Mouse (Mus musculus) bone marrow macrophage, adult 2 months (primary cell): ENCODE results near the gene Dnajc6. TPM values are rescaled to one million over a fixed set of nuclear protein-coding genes. Genes with fewer than 3 reads are reported as not detected.

Experiments
- H3K27ac ChIP-seq: 2 replicates; pipeline ENCODE4 v1.5.1; 2012; ENCODE audit warnings: low read depth, low read length; ENCODE audit not compliant: insufficient read depth
- H3K4me1 ChIP-seq: 2 replicates; pipeline ENCODE4 v1.6.1; 2012; ENCODE audit warnings: low read length; ENCODE audit not compliant: control insufficient read depth, insufficient read depth
- H3K4me3 ChIP-seq: 2 replicates; pipeline ENCODE4 v1.5.1; 2012; ENCODE audit warnings: mild to moderate bottlenecking, low read length, moderate library complexity; ENCODE audit not compliant: insufficient read depth
- CTCF ChIP-seq: IDR thresholded peaks from 2 replicates; pipeline ENCODE4 v1.5.1; 2012; ENCODE audit warnings: low read depth, mild to moderate bottlenecking, low read length, moderate library complexity
- POLR2A ChIP-seq: IDR thresholded peaks from 2 replicates; pipeline ENCODE4 v1.6.1; 2012; ENCODE audit warnings: mild to moderate bottlenecking, low read depth, low read length, borderline replicate concordance
- polyA plus RNA-seq: library from polyadenylated mRNA; stranded (reverse); fragments of >200 nt; gene quantifications from 2 replicates; pipeline ENCODE4 v1.2.4, GENCODE M21; 2012; ENCODE audit not compliant: missing spikeins, insufficient read depth, insufficient read length

Dnajc6 gene
- polyA plus RNA-seq, 1 experiment, result not detected

GRCm38 (mm10) chr4:101625278-101625677 lies 128.8 kb downstream of the Dnajc6 start:
- no peak for TF ChIP-seq POLR2A
- TF ChIP-seq CTCF, result no peak
- H3K4me3 ChIP-seq, result no peak overlapping the region
- H3K4me1 ChIP-seq, result no peaks in the 10 kb centered on the region
- H3K27ac ChIP-seq, result no peak overlapping the region

DNA sequence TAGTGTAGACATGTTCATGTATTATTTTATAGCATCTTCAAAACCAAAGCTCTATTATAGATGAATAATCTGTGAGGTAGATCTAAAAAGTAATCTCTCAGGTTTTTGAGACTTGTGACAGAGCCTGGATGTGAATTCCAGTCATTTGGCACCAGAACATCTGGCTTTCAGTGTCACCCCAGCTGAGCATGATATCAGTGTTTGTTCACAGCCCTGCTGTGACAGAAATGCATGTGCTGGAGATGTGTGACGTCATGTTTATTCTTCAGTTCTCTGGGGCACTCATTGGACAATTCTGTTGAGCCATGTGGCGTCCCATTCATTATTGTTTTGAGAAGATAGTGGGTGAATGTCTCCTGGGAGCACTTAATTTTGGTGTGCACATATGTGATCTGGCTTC lies 139.1 kb downstream of the Dnajc6 start:
- Histone ChIP-seq H3K27ac (no peak overlapping the region), H3K4me1 (no peaks in the 10 kb centered on the region), H3K4me3 (no peak overlapping the region)
- no peak for TF ChIP-seq POLR2A
- TF ChIP-seq CTCF, result no peak

DNA sequence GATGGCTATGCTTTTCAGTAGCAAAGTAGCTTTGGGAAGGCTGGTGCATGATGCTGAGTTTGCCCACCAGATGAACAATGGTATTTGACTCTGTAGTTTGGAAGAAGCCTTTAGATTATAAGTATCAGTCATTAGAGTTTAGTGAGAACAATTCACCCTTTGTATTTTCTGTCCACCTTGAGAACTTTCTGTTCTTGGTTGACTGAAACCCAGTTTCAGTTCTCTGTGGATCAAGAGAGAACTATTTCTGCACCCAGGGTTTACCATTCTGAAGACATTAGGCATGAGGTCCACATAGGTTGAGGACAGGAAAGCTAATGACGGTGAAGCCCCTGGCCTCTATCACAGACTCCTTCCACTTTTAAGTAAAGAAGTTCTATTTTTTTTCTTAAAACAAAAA lies 141.0 kb downstream of the Dnajc6 start:
- TF ChIP-seq CTCF (no peak), POLR2A (no peak)
- Histone ChIP-seq H3K4me3 (no peak overlapping the region), H3K4me1 (no peaks in the 10 kb centered on the region), H3K27ac (no peak overlapping the region)

- Histone ChIP-seq H3K27ac (no peak overlapping the region), H3K4me1 (no peaks in the 10 kb centered on the region), H3K4me3 (no peak overlapping the region)
- no peak for TF ChIP-seq POLR2A
- no peak for TF ChIP-seq CTCF
Measured at GRCm38 (mm10) chr4:101640631-101641030, 144.2 kb downstream of the Dnajc6 start.

DNA sequence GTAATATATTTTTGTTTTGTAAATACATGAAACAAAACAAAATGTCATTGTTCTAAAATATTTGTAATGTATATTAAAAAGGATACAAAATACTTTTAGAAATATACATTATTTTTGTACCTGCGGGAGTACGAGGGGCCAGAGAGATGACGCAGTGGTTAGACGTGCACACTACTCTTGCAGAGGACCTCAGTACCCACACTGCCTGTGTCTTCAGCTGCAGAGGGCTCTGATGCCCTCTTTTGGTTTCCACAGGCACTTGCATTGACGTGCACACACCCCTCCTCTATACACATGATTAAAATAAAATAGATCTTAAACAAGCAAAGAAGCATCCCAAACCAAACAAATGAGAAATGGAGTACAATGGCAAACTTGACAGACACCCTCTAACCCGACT lies 146.3 kb downstream of the Dnajc6 start:
- Histone ChIP-seq H3K27ac (no peak overlapping the region), H3K4me3 (no peak overlapping the region), H3K4me1 (peaks cover 3% of the 10 kb centered on the region)
- TF ChIP-seq POLR2A (no peak), CTCF (no peak)

GRCm38 (mm10) chr4:101643216-101643615 lies 146.8 kb downstream of the Dnajc6 start:
- H3K4me3 ChIP-seq, result no peak overlapping the region
- TF ChIP-seq POLR2A (no peak), CTCF (no peak)
- H3K27ac ChIP-seq, result no peak overlapping the region
- peaks cover 3% of the 10 kb centered on the region for H3K4me1 ChIP-seq

GRCm38 (mm10) chr4:101646857-101647195 lies 150.4 kb downstream of the Dnajc6 start:
- peak overlapping the region; percentile 41 for H3K27ac ChIP-seq
- TF ChIP-seq CTCF, result no peak

GRCm38 (mm10) chr4:101647196-101647905 lies 150.9 kb downstream of the Dnajc6 start, which contains the start of gene Leprot:
Gene Leprot, plus strand, starts transcription at chr4:101647718.
- Histone ChIP-seq H3K4me1 (peaks cover 18% of the 10 kb centered on the region), H3K27ac (peak within 1 kb of the TSS; percentile 75), H3K4me3 (peak within 1 kb of the TSS; percentile 76)
- TF ChIP-seq POLR2A, result no peak
- TF ChIP-seq CTCF, result no peak

More at GRCm38 (mm10) chr4:101646857-101647195, 150.4 kb downstream of the Dnajc6 start:
- Histone ChIP-seq H3K4me1 (peaks cover 18% of the 10 kb centered on the region), H3K4me3 (peak overlapping the region; percentile 73)

DNA sequence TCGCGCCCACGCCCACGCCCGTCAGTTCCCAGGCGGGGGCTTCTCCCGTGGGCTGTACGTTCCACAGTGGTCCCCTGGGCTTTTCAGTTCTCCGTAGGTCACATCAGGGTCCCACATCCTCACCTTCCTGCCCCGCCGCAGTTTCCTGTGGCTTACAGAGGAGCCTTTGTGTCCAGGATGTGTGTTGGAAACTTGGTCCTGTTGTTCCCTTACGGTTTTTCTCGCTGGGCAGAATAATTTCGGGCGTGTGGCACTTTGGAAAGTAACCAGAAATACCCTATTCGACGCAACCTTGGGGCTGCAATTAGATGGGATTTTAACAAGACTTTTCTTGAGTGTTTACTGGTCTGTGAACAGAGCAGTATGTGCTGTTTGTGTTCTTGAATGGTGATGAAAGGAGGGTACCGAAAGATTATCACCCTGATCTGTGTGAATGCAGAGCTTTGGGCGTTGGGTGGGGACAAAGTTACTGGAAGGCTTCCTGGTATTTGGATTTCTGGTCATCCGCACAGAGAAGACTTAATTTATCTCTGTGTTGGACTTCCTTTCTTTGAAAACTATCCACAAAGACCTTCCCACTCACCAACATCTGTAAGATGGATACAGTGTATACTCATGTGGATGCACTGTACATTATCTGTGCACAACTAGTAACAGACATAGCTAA lies 151.7 kb downstream of the Dnajc6 start:
- peak overlapping the region; percentile 40 for H3K27ac ChIP-seq
- H3K4me3 ChIP-seq, result peak overlapping the region; percentile 76
- TF ChIP-seq POLR2A (no peak), CTCF (no peak)
- H3K4me1 ChIP-seq, result peaks cover 21% of the 10 kb centered on the region

GRCm38 (mm10) chr4:101648745-101649144 lies 152.3 kb downstream of the Dnajc6 start:
- H3K4me1 ChIP-seq, result peaks cover 26% of the 10 kb centered on the region
- no peak for TF ChIP-seq POLR2A
- no peak for TF ChIP-seq CTCF
- peak overlapping the region; percentile 76 for H3K4me3 ChIP-seq
- H3K27ac ChIP-seq, result no peak overlapping the region
